Mouse (Mus musculus) kidney, embryonic 15.5 days (tissue): Measurements from ENCODE around the gene Cryba1. TPM values are rescaled to one million over a fixed set of nuclear protein-coding genes. Genes with fewer than 3 reads are reported as not detected.

Experiments used
- ATAC-seq: fragments of 200-750 bp; cut with Nextera tagmentation; replicated peaks from 2 replicates; pipeline ENCODE4 v1.8.0; 2017; ENCODE audit warnings: moderate TSS enrichment; ENCODE audit not compliant: low FRiP score
- H3K27ac ChIP-seq: fragments of 300-500 bp; sonication (generic); 2 replicates; pipeline ENCODE4 v1.5.1; 2015; ENCODE audit warnings: mild to moderate bottlenecking, inconsistent platforms
- H3K27me3 ChIP-seq: fragments of 300-500 bp; sonication (generic); 2 replicates; pipeline ENCODE4 v1.6.1; 2015; ENCODE audit warnings: inconsistent platforms
- H3K36me3 ChIP-seq: fragments of 300-500 bp; sonication (generic); 2 replicates; pipeline ENCODE4 v1.6.1; 2015; ENCODE audit warnings: inconsistent platforms
- H3K4me1 ChIP-seq: fragments of 300-500 bp; sonication (generic); 2 replicates; pipeline ENCODE4 v1.6.1; 2015; ENCODE audit warnings: inconsistent platforms
- H3K4me2 ChIP-seq: fragments of 300-500 bp; sonication (generic); 2 replicates; pipeline ENCODE4 v1.6.1; 2015; ENCODE audit warnings: moderate library complexity, mild to moderate bottlenecking, inconsistent platforms
- H3K4me3 ChIP-seq: fragments of 300-500 bp; sonication (generic); replicated peaks from 2 replicates; pipeline ENCODE4 v1.5.1; 2015; ENCODE audit warnings: mild to moderate bottlenecking, inconsistent platforms
- H3K9ac ChIP-seq: fragments of 300-500 bp; sonication (generic); 2 replicates; pipeline ENCODE4 v1.6.1; 2015; ENCODE audit warnings: mild to moderate bottlenecking, inconsistent platforms
- H3K9me3 ChIP-seq: fragments of 300-500 bp; sonication (generic); replicated peaks from 2 replicates; pipeline ENCODE4 v1.6.1; 2016; ENCODE audit warnings: inconsistent platforms
- WGBS: fragments of 180-500 bp; shearing (Covaris S2); methylation state at CpG from one replicate; pipeline ENCODE4 v1.1.7; 2015; ENCODE audit warnings: mixed read lengths; 5-methylcytosine and 5-hydroxymethylcytosine counted together
- polyA plus RNA-seq: library from polyadenylated mRNA; unstranded; fragments of >200 nt; fragmentation: Nextera tagmentation; extraction: Ambion mirVana; gene quantifications from 2 replicates; pipeline ENCODE4 v1.2.1, GENCODE M21; 2015

The Cryba1 gene
- polyA plus RNA-seq, 1 experiment from 2014 or later, result not detected

DNA sequence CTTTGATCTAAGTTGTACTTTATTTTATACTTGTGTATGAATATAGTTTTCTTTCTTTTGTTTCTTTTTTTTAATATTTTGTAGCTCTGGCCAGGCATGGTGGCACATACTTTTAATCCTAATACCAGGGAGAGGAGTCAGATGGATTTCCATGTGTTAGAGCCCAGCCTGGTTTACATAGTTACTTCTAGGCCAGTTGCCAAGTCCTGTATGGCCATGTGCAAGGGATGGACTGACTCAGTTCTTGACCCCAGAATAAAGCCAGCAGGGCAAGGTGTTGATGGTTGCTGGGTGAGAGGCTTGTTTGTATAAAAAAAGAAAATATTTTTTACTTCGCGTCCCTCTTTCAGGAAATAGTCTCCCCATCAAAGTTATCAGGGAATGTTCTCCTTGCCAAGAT lies 52.3 kb downstream of the Cryba1 start:
- Histone ChIP-seq H3K4me3 (no peak overlapping the region), H3K27me3 (no peaks in the 10 kb centered on the region), H3K9me3 (0 out of 2 replicates have a peak, but pooled peaks cover 6% of the 10 kb centered on the region), H3K9ac (no peak overlapping the region), H3K4me1 (no peaks in the 10 kb centered on the region), H3K27ac (no peak overlapping the region), H3K36me3 (no peaks in the 10 kb centered on the region), H3K4me2 (no peak overlapping the region)
- no peak for ATAC-seq
- 90% methylated on average over 2 of the region's 2 CpGs for WGBS

Other genes with a start within 250 kb of the Cryba1 start
- gene Ankrd13b, start 235.6 kb downstream of the Cryba1 start, polyA plus RNA-seq, result 5.3 and 6.9 TPM in 2 replicates
- 9.7 and 12.6 TPM in 2 replicates for gene Git1, start 231.7 kb downstream of the Cryba1 start, polyA plus RNA-seq
- gene Abhd15, start 210.2 kb downstream of the Cryba1 start, polyA plus RNA-seq, result 1.9 TPM in 2 replicates
- gene Trp53i13, start 209.3 kb downstream of the Cryba1 start, polyA plus RNA-seq, result 34.8 and 41.2 TPM in 2 replicates
- gene Gm10392, start 206.1 kb downstream of the Cryba1 start, polyA plus RNA-seq, result 0.27 TPM in 1 of 2 replicates, not detected in the other
- gene Taok1, start 117.5 kb downstream of the Cryba1 start, polyA plus RNA-seq, result 15.5 and 15.9 TPM in 2 replicates
- gene Nufip2, start 39.1 kb downstream of the Cryba1 start, polyA plus RNA-seq, result 4.0 and 5.2 TPM in 2 replicates
- 30.4 and 31.8 TPM in 2 replicates for gene Myo18a, start 38.0 kb upstream of the Cryba1 start, polyA plus RNA-seq
- 1.5 and 2.3 TPM in 2 replicates for gene Gm10277, start 62.5 kb upstream of the Cryba1 start, polyA plus RNA-seq
- 8.7 and 10.8 TPM in 2 replicates for gene Pipox, start 168.8 kb upstream of the Cryba1 start, polyA plus RNA-seq
- 0.44 TPM in 1 of 2 replicates, not detected in the other for gene Sez6, start 205.5 kb upstream of the Cryba1 start, polyA plus RNA-seq